Mouse (Mus musculus) thymus, postnatal 36 days (tissue): ENCODE data around the gene Ppfia4.

Source experiments
- DNase-seq, 2 experiments: peaks; one replicate each; pipeline ENCODE4 v3.0.0; 2022; ENCODE audit warnings: mixed read lengths in 2 of 2

Ppfia4 gene

GRCm38 (mm10) chr1:134336958-134337710 is 4.4 kb upstream of the Ppfia4 start:
- DNase-seq = no peak

- DNase-seq = peak in 1 of 2 experiments; percentile 25
These were observed 3.4 kb upstream of the Ppfia4 start for GRCm38 (mm10) chr1:134335924-134336810.

GRCm38 (mm10) chr1:134335211-134335923 is 2.6 kb upstream of the Ppfia4 start:
- no peak for DNase-seq

- no peak for DNase-seq
These were observed 1.5 kb upstream of the Ppfia4 start for GRCm38 (mm10) chr1:134334111-134334827.

- no peak for DNase-seq
These were observed 813 bp upstream of the Ppfia4 start for GRCm38 (mm10) chr1:134333371-134334110.

GRCm38 (mm10) chr1:134331879-134332635 is 671 bp downstream of the Ppfia4 start:
- DNase-seq = peak; percentile 48 to 64

GRCm38 (mm10) chr1:134326841-134327346 is 5.8 kb downstream of the Ppfia4 start:
- DNase-seq = no peak

GRCm38 (mm10) chr1:134322591-134322990 is 10.1 kb downstream of the Ppfia4 start:
- DNase-seq = no peak

DNA sequence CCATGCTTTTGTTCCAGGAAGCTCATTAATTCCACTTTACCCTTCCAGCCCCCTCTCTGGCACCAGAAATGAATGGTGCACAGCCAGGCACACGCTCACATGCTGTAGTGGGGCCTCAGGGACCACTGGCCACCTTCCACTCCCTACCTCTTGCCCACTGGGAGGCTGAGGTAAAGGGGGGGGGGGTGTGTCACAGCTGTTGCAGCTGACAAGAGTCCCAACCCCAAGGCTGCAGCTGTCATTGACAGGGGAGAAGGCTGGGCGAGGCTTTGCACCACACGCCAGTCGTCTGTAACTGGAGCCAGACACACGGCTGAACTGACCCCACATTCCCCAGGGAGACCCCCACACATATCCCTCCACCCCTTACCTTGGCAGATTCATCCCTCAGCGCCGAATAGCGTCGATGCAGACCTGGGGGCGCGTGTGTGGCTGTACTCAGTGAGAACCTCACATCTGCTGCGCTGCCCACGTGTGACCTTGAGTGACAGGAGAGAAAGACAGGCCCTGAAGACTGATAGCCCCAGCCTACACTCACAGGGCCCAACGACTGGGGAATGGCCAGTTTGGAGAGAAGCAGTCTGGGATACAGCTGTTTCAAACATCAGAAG is 11.9 kb downstream of the Ppfia4 start:
- no peak for DNase-seq

GRCm38 (mm10) chr1:134318261-134318660 is 14.5 kb downstream of the Ppfia4 start:
- DNase-seq = no peak

DNA sequence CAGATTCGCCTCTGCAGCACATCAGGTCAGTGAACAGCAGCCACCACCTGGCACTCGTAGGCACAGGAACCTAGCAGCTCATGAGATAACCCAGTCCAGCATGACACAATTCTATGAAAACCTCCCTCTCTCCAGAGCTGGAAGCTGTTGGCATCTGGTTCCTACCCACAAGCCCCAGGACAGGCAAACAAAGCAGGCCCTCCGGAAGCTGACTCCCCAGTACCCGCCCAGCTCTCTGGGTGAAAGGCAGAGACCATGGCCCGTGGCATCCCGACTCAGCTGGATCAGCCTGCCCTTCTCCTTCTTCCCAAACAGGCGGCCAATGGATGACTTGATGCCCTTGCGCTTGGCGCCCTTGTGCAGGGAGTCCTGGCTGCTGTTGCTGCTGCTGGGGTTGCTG is 16.4 kb downstream of the Ppfia4 start:
- no peak for DNase-seq

- DNase-seq = no peak
These were observed 17.5 kb downstream of the Ppfia4 start for GRCm38 (mm10) chr1:134315181-134315580.

DNA sequence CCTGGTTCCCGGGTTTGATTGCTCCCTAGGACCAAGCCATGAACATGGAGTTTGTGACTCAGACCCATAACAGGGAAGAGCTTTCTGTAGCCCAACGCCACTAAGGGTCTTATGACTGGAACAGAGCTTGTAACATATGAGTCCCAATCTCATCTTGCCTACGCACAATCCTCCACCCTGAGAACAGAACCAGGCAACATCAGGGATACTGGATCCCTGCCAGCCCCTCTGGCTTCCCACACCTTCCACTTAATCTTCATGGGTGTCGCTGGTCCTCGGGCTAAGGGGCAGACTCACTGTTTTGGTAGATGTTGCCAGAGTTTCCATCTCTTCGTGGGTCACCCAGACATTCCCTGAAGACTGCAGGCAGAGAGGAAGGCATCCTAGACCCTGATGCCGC is 21.0 kb downstream of the Ppfia4 start:
- no peak for DNase-seq

DNA sequence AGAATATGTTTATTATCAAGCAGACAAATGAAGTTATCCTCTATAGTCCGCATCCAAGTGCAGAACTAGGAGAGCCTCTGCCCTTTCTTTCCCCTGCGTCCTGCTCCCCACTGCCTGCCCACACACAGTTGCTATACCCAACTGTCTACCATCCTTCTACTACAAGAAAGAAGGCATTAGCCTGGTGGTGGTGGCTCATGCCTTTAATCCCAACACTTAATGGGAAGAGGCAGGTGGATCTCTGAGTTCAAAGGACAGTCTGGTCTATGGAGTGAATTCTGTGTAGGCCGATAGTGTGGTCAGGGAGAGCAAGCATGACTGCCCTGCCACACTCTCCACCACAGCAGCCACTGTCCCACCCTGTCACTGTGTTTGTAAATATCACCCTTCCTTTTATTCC is 22.0 kb downstream of the Ppfia4 start:
- no peak for DNase-seq

GRCm38 (mm10) chr1:134310291-134310690 is 22.4 kb downstream of the Ppfia4 start:
- DNase-seq = no peak

DNA sequence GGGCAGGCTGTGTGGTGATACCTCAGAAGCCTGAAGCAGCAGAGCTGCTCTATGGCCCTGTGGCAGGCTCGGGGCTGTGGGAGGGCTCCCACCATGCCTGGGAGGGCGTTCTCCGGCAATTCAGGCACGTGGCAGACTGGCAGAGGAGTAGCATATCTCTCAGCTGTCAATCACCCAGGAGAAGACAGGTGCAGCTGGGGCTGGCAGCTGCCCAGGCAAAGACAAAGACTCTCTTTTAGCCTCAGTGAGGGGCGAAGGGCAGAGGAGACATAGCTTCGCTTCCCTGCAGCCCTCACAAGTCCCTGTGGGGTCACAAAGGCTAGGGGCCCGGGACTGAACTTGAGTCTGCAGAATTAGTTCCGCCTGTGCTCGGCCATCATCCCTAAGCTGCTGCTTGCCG is 25.3 kb downstream of the Ppfia4 start:
- DNase-seq = peak in 1 of 2 experiments; percentile 28

DNA sequence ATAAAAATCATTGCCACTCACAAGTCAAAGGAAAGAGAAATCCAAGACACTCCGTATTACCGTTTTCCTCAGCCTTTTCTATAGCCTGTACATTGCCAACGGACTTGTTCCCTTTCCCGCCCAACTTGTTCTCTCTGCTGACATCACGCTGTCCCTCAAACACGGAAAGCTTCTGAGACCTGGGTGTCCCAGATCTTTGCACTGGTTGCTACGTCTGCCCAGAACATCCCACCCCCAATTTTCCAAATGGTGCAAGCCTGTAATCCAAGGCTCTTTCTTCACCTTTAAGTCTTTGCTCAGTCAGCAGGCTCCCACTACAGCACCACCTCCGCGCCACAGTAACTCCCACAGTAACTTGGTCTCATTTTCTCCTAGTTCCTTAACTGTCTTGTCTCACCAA is 27.8 kb downstream of the Ppfia4 start:
- no peak for DNase-seq

- DNase-seq = no peak
These were observed 30.0 kb downstream of the Ppfia4 start for GRCm38 (mm10) chr1:134302568-134303238.

DNA sequence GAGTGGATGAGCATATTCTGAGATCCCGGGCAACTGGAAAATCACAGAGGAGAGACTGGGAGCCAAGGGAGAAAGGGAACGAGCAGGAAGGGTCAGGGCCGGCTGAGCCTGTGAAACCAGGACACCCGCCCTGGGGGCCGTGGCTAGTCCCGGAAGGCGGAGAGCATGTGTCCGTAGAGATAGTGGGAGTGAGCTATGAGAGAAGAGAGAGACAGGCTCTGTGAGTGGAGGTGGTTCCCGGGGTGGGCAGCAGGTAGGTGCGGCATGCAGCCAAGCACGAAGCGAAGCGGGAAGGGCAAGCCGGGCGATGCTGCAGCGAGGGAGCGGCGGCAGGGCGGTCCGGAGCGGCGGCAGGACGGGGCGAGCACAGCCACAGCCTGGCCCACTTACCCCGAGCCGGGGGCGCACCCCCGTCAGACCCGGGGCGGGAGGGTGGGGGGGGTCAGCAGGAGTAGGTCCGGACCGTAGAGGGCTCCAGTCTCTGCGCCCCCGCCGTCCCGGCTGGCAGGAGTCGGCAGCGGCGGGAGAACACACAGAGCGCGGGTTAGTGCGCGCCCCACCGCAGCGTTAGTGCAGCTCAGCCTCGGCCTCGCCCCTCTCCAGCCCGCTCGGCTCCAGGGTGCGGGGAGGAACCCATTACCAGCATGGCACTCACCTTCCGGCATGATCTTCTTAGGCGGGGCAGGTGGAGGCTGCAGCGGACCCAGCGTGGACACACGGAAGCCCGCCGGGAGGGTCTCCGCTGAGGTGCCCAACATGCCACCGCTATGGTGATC is 33.9 kb downstream of the Ppfia4 start:
- DNase-seq = no peak
